In the genomic region with DNA sequence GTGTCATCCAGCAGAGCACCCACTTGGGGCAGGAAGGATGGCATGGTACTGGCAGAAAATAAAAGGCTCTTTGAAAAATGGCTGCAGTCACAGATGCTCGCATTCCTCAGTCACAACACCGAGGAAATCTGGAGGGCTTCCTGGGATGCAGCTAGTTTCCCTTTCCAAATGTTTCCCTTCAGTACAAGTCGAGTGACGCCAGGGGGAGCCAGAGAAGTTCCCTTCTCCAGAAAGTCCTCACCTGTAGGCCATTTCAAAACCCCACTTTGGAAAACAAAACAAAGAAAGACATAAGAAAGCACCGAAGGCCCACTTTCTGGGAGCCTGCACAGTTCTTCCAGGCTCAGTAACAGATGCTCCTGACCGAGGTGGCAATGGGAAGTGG, we compare ENCODE assay signal across 9 mouse cellular contexts.
DNase-seq lines count a peak whose midpoint lies in the region; ATAC-seq and TF ChIP-seq lines count a peak whose summit lies in the region.
"Had no signal": no experiment of that assay in that cellular context is flagged by ENCODE, and none has a peak within 500 bp of the region (broad histone marks: within the 10 kb centered on the region; RNA-seq: fewer than 3 reads in every experiment).

No protein-coding gene starts in this region.

- intact Hi-C loops in gastrocnemius, adult 2 months (cut with DNase I) = no loop called here

- H3K27me3 ChIP-seq in liver, embryonic 11.5 days (replicated peaks; ENCODE audit: control insufficient read depth, insufficient read depth, low read length) = no peaks in the 10 kb centered on the region
- H3K27me3 ChIP-seq: neural tube, embryonic 12.5 days had no signal

- no peak for ATAC-seq in liver, embryonic 11.5 days (replicated peaks; ENCODE audit: low FRiP score)

- H3K4me1 ChIP-seq in liver, embryonic 11.5 days (replicated peaks; ENCODE audit: control insufficient read depth, insufficient read depth, low read length) = no peaks in the 10 kb centered on the region

- no peaks in the 10 kb centered on the region for H3K9me3 ChIP-seq in liver, embryonic 11.5 days (ENCODE audit: control insufficient read depth, low read length)
- H3K9me3 ChIP-seq: neural tube, embryonic 12.5 days had no signal

- H3K36me3 ChIP-seq in liver, embryonic 11.5 days (ENCODE audit: control insufficient read depth, insufficient read depth, low read length) = no peaks in the 10 kb centered on the region
- H3K36me3 ChIP-seq: neural tube, embryonic 12.5 days had no signal

- H3K4me3 ChIP-seq in liver, embryonic 11.5 days (ENCODE audit: low read depth, low read length) = no peak overlapping the region
- H3K4me3 ChIP-seq in gastrocnemius, adult 2 months = no peak overlapping the region
- H3K4me3 ChIP-seq: neural tube, embryonic 12.5 days had no signal

- H3K9ac ChIP-seq in liver, embryonic 11.5 days (ENCODE audit: low read depth, low read length) = no peak overlapping the region
- H3K9ac ChIP-seq: neural tube, embryonic 12.5 days had no signal

- H3K4me2 ChIP-seq in liver, embryonic 11.5 days = no peak overlapping the region
- H3K4me2 ChIP-seq: neural tube, embryonic 12.5 days had no signal

- WGBS in liver, embryonic 11.5 days = 35% methylated on average over 6 of the region's 6 CpGs

- no peak for TF ChIP-seq CTCF in gastrocnemius, adult 2 months (IDR thresholded peaks at IDR 0.05)

- H3K27ac ChIP-seq in liver, embryonic 11.5 days (ENCODE audit: low read depth, low read length) = no peak overlapping the region
- H3K27ac ChIP-seq in gastrocnemius, adult 2 months = no peak overlapping the region
- H3K27ac ChIP-seq: neural tube, embryonic 12.5 days had no signal

- peak; percentile 24 for DNase-seq in adrenal gland, postnatal 25 days
- DNase-seq in adrenal gland, adult (ENCODE audit: inconsistent age in 2 of 2, low spot score in 1 of 2) = no peak
- DNase-seq in liver = peak; percentile 7
- DNase-seq in liver, embryonic 11.5 days (ENCODE audit: low spot score) = no peak
- peak; percentile 8 for DNase-seq in embryo, embryonic 9.5 days (ENCODE audit: extremely low spot score)
- DNase-seq in lung, postnatal 10 days = peak; percentile 22
- no peak for DNase-seq in gastrocnemius, adult 2 months
- no peak for DNase-seq in ovary, adult 18-20 months (ENCODE audit: low spot score)

Comparison
In these comparisons a context has a peak if more than half of its experiments do, and no peak if none do; other contexts are left out.
1. DNase-seq: peak in adrenal gland, postnatal 25 days (single experiment), liver (single experiment), embryo, embryonic 9.5 days (single experiment) and lung, postnatal 10 days (single experiment); none in adrenal gland, adult (0 of 2), liver, embryonic 11.5 days (single experiment), gastrocnemius, adult 2 months (single experiment) and ovary, adult 18-20 months (single experiment).